Mouse (Mus musculus) forebrain, embryonic 14.5 days (tissue): ENCODE measurements at regions not wholly inside any gene's neighbourhood (a gene's known extent, or its start where the extent isn't known, plus 50 kb on each side); places are given as distances from the start of the nearest gene placed in this dataset.

Experiments used
- ATAC-seq: fragments of 200-750 bp; cut with Nextera tagmentation; 2 replicates; pipeline ENCODE4 v1.8.0; 2017; ENCODE audit warnings: mild to moderate bottlenecking, moderate library complexity
- DNase-seq: peaks from one replicate; pipeline ENCODE4 v3.0.0-alpha.2; 2015; ENCODE audit warnings: low spot score
- H3K27ac ChIP-seq: fragments of 300-500 bp; sonication (generic); 2 replicates; pipeline ENCODE4 v1.5.1; 2014; ENCODE audit warnings: low read depth, mild to moderate bottlenecking, control low read depth, low read length, moderate library complexity
- H3K27me3 ChIP-seq: fragments of 300-500 bp; sonication (generic); replicated peaks from 2 replicates; pipeline ENCODE4 v1.6.1; 2014; ENCODE audit warnings: low read length, control low read depth, mixed read lengths; ENCODE audit not compliant: control insufficient read depth, insufficient read depth
- H3K36me3 ChIP-seq: fragments of 300-500 bp; sonication (generic); 2 replicates; pipeline ENCODE4 v1.6.1; 2014; ENCODE audit warnings: low read length, control low read depth; ENCODE audit not compliant: control insufficient read depth, insufficient read depth
- H3K4me1 ChIP-seq: fragments of 300-500 bp; sonication (generic); 2 replicates; pipeline ENCODE4 v1.6.1; 2014; ENCODE audit warnings: antibody characterized with exemption, low read length, control low read depth; ENCODE audit not compliant: control insufficient read depth, insufficient read depth
- H3K4me2 ChIP-seq: fragments of 300-500 bp; sonication (generic); 2 replicates; pipeline ENCODE4 v1.6.1; 2014; ENCODE audit warnings: mild to moderate bottlenecking, control low read depth, low read length
- H3K4me3 ChIP-seq: fragments of 300-500 bp; sonication (generic); 2 replicates; pipeline ENCODE4 v1.5.1; 2014; ENCODE audit warnings: low read depth, low read length, control low read depth
- H3K9ac ChIP-seq: fragments of 300-500 bp; sonication (generic); 2 replicates; pipeline ENCODE4 v1.6.1; 2014; ENCODE audit warnings: mild to moderate bottlenecking, low read length, control low read depth, moderate library complexity
- H3K9me3 ChIP-seq: fragments of 300-500 bp; sonication (generic); replicated peaks from 2 replicates; pipeline ENCODE4 v1.6.1; 2016; ENCODE audit warnings: low read length, control low read depth, mixed read lengths; ENCODE audit not compliant: control insufficient read depth
- WGBS: fragments of 180-500 bp; shearing (Covaris S2); extraction: QIAGEN DNeasy Blood & Tissue Kit; methylation state at CpG from one replicate; pipeline ENCODE4 v1.1.7; 2014; 5-methylcytosine and 5-hydroxymethylcytosine counted together

- Histone ChIP-seq H3K9me3 (no peaks in the 10 kb centered on the region; the same call in 1 of the 2 replicates), H3K4me2 (no peak overlapping the region), H3K4me1 (no peaks in the 10 kb centered on the region), H3K27me3 (no peaks in the 10 kb centered on the region), H3K36me3 (no peaks in the 10 kb centered on the region), H3K9ac (no peak overlapping the region), H3K27ac (no peak overlapping the region), H3K4me3 (no peak overlapping the region)
- WGBS = 91% methylated on average over 10 of the region's 10 CpGs
- DNase-seq (no peak), ATAC-seq (no peak)
These were observed 124.3 kb upstream of the L3mbtl4 start for GRCm38 (mm10) chr17:68149237-68149792.

GRCm38 (mm10) chr17:68152438-68153120 lies 121.0 kb upstream of the L3mbtl4 start:
- no peak for ATAC-seq

GRCm38 (mm10) chr17:68154879-68155278 lies 118.7 kb upstream of the L3mbtl4 start:
- H3K4me2 ChIP-seq = no peak overlapping the region
- DNase-seq = no peak
- H3K27ac ChIP-seq = no peak overlapping the region
- WGBS = 87% methylated on average over 4 of the region's 4 CpGs
- no peaks in the 10 kb centered on the region for H3K36me3 ChIP-seq
- no peak overlapping the region for H3K9ac ChIP-seq
- H3K27me3 ChIP-seq = no peaks in the 10 kb centered on the region
- no peak overlapping the region for H3K4me3 ChIP-seq
- H3K4me1 ChIP-seq = no peaks in the 10 kb centered on the region
- H3K9me3 ChIP-seq = no peaks in the 10 kb centered on the region
- no peak for ATAC-seq

More at GRCm38 (mm10) chr17:68152438-68153120, 121.0 kb upstream of the L3mbtl4 start:
- Histone ChIP-seq H3K4me2 (no peak overlapping the region), H3K27ac (no peak overlapping the region), H3K9ac (no peak overlapping the region), H3K4me1 (no peaks in the 10 kb centered on the region), H3K4me3 (no peak overlapping the region), H3K36me3 (no peaks in the 10 kb centered on the region), H3K9me3 (no peaks in the 10 kb centered on the region), H3K27me3 (no peaks in the 10 kb centered on the region)
- WGBS = 92% methylated on average over 11 of the region's 11 CpGs
- no peak for DNase-seq

GRCm38 (mm10) chr17:68158172-68158651 lies 115.4 kb upstream of the L3mbtl4 start:
- Histone ChIP-seq H3K4me1 (no peaks in the 10 kb centered on the region), H3K36me3 (no peaks in the 10 kb centered on the region), H3K9ac (0 out of 2 replicates have a peak overlapping the region, but pooled peaks have one; percentile 21), H3K4me3 (no peak overlapping the region), H3K9me3 (no peaks in the 10 kb centered on the region), H3K27me3 (no peaks in the 10 kb centered on the region), H3K4me2 (peak overlapping the region; percentile 7; the same call in 1 of the 2 replicates), H3K27ac (peak overlapping the region; percentile 28; the same call in 1 of the 2 replicates)
- 11% methylated on average over 13 of the region's 13 CpGs for WGBS
- peak; percentile 37 for DNase-seq
- ATAC-seq = peak; percentile 65; the same call in 1 of the 2 replicates

GRCm38 (mm10) chr17:68161107-68161506 lies 112.5 kb upstream of the L3mbtl4 start:
- 81% methylated on average over 2 of the region's 2 CpGs for WGBS
- Histone ChIP-seq H3K36me3 (no peaks in the 10 kb centered on the region), H3K4me3 (no peak overlapping the region), H3K27ac (no peak overlapping the region), H3K4me1 (no peaks in the 10 kb centered on the region), H3K9ac (no peak overlapping the region), H3K9me3 (no peaks in the 10 kb centered on the region), H3K4me2 (no peak overlapping the region), H3K27me3 (no peaks in the 10 kb centered on the region)
- DNase-seq = no peak
- no peak for ATAC-seq

GRCm38 (mm10) chr17:68163545-68163944 lies 110.1 kb upstream of the L3mbtl4 start:
- Histone ChIP-seq H3K9me3 (no peaks in the 10 kb centered on the region), H3K4me2 (no peak overlapping the region), H3K27me3 (no peaks in the 10 kb centered on the region), H3K36me3 (no peaks in the 10 kb centered on the region), H3K9ac (no peak overlapping the region), H3K4me1 (no peaks in the 10 kb centered on the region), H3K27ac (no peak overlapping the region), H3K4me3 (no peak overlapping the region)
- DNase-seq = peak; percentile 51
- ATAC-seq = peak; percentile 47; the same call in 1 of the 2 replicates
- WGBS = 48% methylated on average over 4 of the region's 4 CpGs

GRCm38 (mm10) chr17:68164666-68165065 lies 108.9 kb upstream of the L3mbtl4 start:
- Histone ChIP-seq H3K27ac (no peak overlapping the region), H3K9me3 (no peaks in the 10 kb centered on the region), H3K4me3 (no peak overlapping the region), H3K4me2 (no peak overlapping the region), H3K27me3 (no peaks in the 10 kb centered on the region), H3K36me3 (no peaks in the 10 kb centered on the region), H3K4me1 (no peaks in the 10 kb centered on the region), H3K9ac (no peak overlapping the region)
- WGBS = 77% methylated on average over 2 of the region's 2 CpGs
- no peak for DNase-seq
- ATAC-seq = no peak

GRCm38 (mm10) chr17:68165171-68165825 lies 108.3 kb upstream of the L3mbtl4 start:
- Histone ChIP-seq H3K36me3 (no peaks in the 10 kb centered on the region), H3K27me3 (no peaks in the 10 kb centered on the region), H3K9ac (no peak overlapping the region), H3K4me2 (no peak overlapping the region), H3K4me3 (no peak overlapping the region), H3K4me1 (no peaks in the 10 kb centered on the region), H3K9me3 (no peaks in the 10 kb centered on the region), H3K27ac (no peak overlapping the region)
- DNase-seq (no peak), ATAC-seq (no peak; the same call in 1 of the 2 replicates)
- 66% methylated on average over 15 of the region's 15 CpGs for WGBS
